Mouse (Mus musculus) frontal cortex, postnatal 10 days (tissue): ENCODE results near the gene Rassf5.

ENCODE experiments used
- DNase-seq, 2 experiments: peaks; one replicate each; pipeline ENCODE4 v3.0.0; 2022; ENCODE audit warnings: low spot score in 2 of 2, mixed read lengths in 1 of 2

Gene Rassf5

GRCm38 (mm10) chr1:131137717-131138118, 107.3 kb downstream of the Rassf5 start:
- DNase-seq, result peak in 1 of 2 experiments; percentile 31

GRCm38 (mm10) chr1:131137111-131137510, 107.9 kb downstream of the Rassf5 start:
- no peak for DNase-seq

- DNase-seq, result no peak
These were observed 109.0 kb downstream of the Rassf5 start for GRCm38 (mm10) chr1:131135960-131136629.

- DNase-seq, result no peak
These were observed 110.0 kb downstream of the Rassf5 start for GRCm38 (mm10) chr1:131134942-131135522.

GRCm38 (mm10) chr1:131134231-131134630, 110.8 kb downstream of the Rassf5 start:
- no peak for DNase-seq
